Mouse (Mus musculus) forebrain, embryonic 16.5 days (tissue): ENCODE data around the gene Tha1. TPM values are rescaled to one million over a fixed set of nuclear protein-coding genes. Genes with fewer than 3 reads are reported as not detected.
"Not testable (repeated sequence)": the region's sequence is repeated elsewhere in the genome, so short reads cannot be mapped to it uniquely, and the experiment has no call there.

Experiments
- ATAC-seq: fragments of 200-750 bp; cut with Nextera tagmentation; 2 replicates; pipeline ENCODE4 v1.8.0; 2017; ENCODE audit warnings: mild to moderate bottlenecking, moderate library complexity
- H3K27ac ChIP-seq: fragments of 300-500 bp; sonication (generic); 2 replicates; pipeline ENCODE4 v1.5.1; 2014; ENCODE audit warnings: low read length, control low read depth
- H3K27me3 ChIP-seq: fragments of 300-500 bp; sonication (generic); replicated peaks from 2 replicates; pipeline ENCODE4 v1.6.1; 2014; ENCODE audit warnings: low read length; ENCODE audit not compliant: control insufficient read depth, insufficient read depth
- H3K36me3 ChIP-seq: fragments of 300-500 bp; sonication (generic); 2 replicates; pipeline ENCODE4 v1.6.1; 2014; ENCODE audit not compliant: control insufficient read depth, insufficient read depth
- H3K4me1 ChIP-seq: fragments of 300-500 bp; sonication (generic); replicated peaks from 2 replicates; pipeline ENCODE4 v1.6.1; 2014; ENCODE audit warnings: low read length; ENCODE audit not compliant: control insufficient read depth, insufficient read depth
- H3K4me2 ChIP-seq: fragments of 300-500 bp; sonication (generic); 2 replicates; pipeline ENCODE4 v1.6.1; 2014; ENCODE audit warnings: mild to moderate bottlenecking, low read length, control low read depth
- H3K4me3 ChIP-seq: fragments of 300-500 bp; sonication (generic); replicated peaks from 2 replicates; pipeline ENCODE4 v1.5.1; 2014; ENCODE audit warnings: mild to moderate bottlenecking, low read length, control low read depth
- H3K9ac ChIP-seq: fragments of 300-500 bp; sonication (generic); replicated peaks from 2 replicates; pipeline ENCODE4 v1.6.1; 2014; ENCODE audit warnings: low read depth, low read length, control low read depth
- H3K9me3 ChIP-seq: fragments of 300-500 bp; sonication (generic); 2 replicates; pipeline ENCODE4 v1.6.1; 2016; ENCODE audit warnings: low read length; ENCODE audit not compliant: control insufficient read depth
- WGBS: fragments of 180-500 bp; shearing (Covaris S2); extraction: QIAGEN DNeasy Blood & Tissue Kit; methylation state at CpG from one replicate; pipeline ENCODE4 v1.1.7; 2014; 5-methylcytosine and 5-hydroxymethylcytosine counted together
- polyA plus RNA-seq: library from polyadenylated mRNA; unstranded; fragments of >200 nt; fragmentation: Nextera tagmentation; extraction: Ambion mirVana; gene quantifications from 2 replicates; pipeline ENCODE4 v1.2.1, GENCODE M21; 2015

Gene Tha1
- polyA plus RNA-seq, 1 experiment from 2014 or later, result 5.4 TPM

DNA sequence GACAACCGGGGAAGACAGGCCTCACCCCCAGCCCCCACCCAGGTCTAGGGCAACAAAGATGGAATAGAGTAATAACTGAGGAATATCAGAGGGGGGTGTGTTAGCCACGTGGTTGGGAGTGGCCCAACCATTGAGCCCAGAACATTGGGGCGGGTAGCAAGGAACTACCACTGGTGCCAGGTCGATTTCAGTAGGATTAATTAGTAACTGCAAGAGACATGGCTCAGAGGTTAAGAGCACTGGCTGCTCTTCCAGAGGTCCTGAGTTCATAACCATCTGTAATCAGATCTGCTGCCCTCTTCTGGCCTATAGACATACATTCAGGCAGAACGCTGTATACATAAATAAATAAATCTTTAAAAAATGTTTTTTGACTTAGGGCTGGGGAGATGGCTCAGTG is 26.6 kb downstream of the Tha1 start:
- H3K4me1 ChIP-seq, result peaks cover 22% of the 10 kb centered on the region
- H3K27me3 ChIP-seq, result no peaks in the 10 kb centered on the region
- no peak for ATAC-seq
- no peak overlapping the region for H3K4me2 ChIP-seq
- H3K27ac ChIP-seq, result no peak overlapping the region
- WGBS, result 55% methylated on average over 5 of the region's 5 CpGs
- no peak overlapping the region for H3K4me3 ChIP-seq
- H3K9ac ChIP-seq, result no peak overlapping the region
- H3K36me3 ChIP-seq, result no peaks in the 10 kb centered on the region
- H3K9me3 ChIP-seq, result no peaks in the 10 kb centered on the region

DNA sequence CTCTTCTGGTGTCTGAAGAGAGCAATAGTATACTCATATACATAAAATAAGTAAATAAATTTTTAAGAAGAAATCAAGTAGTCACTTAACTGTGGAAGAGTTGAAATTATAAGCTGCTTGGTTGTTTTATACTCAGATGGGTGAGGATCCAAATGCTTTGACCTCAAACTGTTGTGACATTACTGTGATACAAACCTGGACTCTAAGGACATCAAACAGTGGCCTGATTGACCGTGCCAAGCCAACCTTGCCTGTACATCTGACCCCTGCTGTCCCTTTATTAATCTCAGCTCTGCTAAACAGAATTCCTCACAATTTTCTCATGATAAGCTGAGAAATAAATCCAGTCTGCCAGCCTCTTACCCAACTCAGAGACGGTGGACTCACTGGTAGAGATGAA is 27.6 kb downstream of the Tha1 start:
- Histone ChIP-seq H3K4me1 (peaks cover 22% of the 10 kb centered on the region), H3K9me3 (no peaks in the 10 kb centered on the region), H3K4me3 (no peak overlapping the region), H3K27me3 (no peaks in the 10 kb centered on the region), H3K4me2 (no peak overlapping the region), H3K9ac (no peak overlapping the region), H3K27ac (no peak overlapping the region), H3K36me3 (no peaks in the 10 kb centered on the region)
- no peak for ATAC-seq
- WGBS, result 82% methylated on average over 2 of the region's 2 CpGs

DNA sequence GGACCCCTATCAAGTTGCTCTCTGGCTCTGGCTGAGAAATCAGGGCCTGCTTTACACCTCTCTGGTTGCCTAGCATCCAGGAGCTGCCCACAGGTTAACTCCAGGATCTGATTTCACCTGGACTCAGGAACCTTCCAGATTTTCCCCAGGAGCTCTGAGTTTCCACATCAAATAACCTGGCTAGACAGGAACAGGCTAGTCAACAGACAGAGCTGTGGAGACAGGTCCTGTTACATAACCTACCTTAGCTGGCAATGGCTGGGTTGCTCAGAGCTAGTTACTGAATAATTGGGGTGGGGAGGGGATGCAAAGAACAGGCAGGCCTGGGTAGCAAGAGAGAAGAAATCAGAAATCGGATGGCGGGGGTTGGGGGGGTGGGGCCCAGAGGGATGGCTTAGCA is 28.3 kb downstream of the Tha1 start:
- no peak overlapping the region for H3K4me3 ChIP-seq
- no peak overlapping the region for H3K9ac ChIP-seq
- no peaks in the 10 kb centered on the region for H3K27me3 ChIP-seq
- ATAC-seq, result no peak
- 87% methylated on average over 2 of the region's 2 CpGs for WGBS
- no peaks in the 10 kb centered on the region for H3K36me3 ChIP-seq
- peaks cover 16% of the 10 kb centered on the region for H3K4me1 ChIP-seq
- no peak overlapping the region for H3K27ac ChIP-seq
- no peak overlapping the region for H3K4me2 ChIP-seq
- no peaks in the 10 kb centered on the region for H3K9me3 ChIP-seq

DNA sequence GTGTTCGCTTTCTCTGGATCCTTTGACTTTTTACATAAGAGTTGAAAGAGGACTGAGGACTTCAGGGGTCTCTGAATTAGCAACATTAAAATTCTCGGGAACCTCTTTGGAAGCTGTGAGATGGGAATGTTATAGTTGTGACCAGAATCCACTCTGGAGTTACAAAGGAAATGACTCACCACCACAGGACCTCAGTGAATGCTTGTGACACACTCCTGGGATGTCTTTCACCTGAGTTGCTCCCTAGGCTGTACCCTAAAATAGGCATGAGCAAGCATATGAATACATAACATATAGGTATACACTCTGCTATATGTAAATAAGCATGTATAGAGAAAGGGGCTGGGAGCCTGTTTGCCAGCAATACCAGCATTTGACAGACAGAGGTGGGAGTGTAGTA is 29.8 kb downstream of the Tha1 start:
- Histone ChIP-seq H3K27me3 (no peaks in the 10 kb centered on the region), H3K4me2 (no peak overlapping the region), H3K4me1 (peaks cover 11% of the 10 kb centered on the region), H3K4me3 (no peak overlapping the region), H3K27ac (no peak overlapping the region), H3K36me3 (no peaks in the 10 kb centered on the region), H3K9ac (no peak overlapping the region), H3K9me3 (no peaks in the 10 kb centered on the region)
- 92% methylated on average over 2 of the region's 2 CpGs for WGBS
- ATAC-seq, result no peak

DNA sequence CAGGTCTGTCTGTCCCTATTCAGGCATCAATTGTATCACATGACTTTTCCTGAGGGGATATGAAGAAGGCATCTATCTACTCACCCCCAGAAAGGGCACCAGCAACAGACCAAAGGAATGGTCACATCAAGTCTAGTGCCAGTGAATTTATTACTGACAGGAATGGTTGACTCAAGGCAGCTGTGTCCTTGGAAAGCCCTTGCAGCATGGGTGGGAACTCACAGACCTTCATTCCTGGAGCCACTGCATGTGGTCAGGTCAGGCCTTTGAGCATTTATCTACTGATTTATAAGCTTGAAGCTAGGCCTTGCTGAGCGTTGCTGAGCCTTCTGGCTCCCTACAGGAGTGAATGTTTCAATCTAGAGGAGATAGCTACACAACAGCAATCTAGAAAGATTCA is 32.4 kb downstream of the Tha1 start:
- no peak for ATAC-seq
- WGBS, result 74% methylated on average over 1 of the region's 1 CpGs
- no peaks in the 10 kb centered on the region for H3K36me3 ChIP-seq
- H3K9me3 ChIP-seq, result no peaks in the 10 kb centered on the region
- H3K27ac ChIP-seq, result no peak overlapping the region
- H3K9ac ChIP-seq, result no peak overlapping the region
- H3K4me2 ChIP-seq, result no peak overlapping the region
- no peaks in the 10 kb centered on the region for H3K27me3 ChIP-seq
- H3K4me3 ChIP-seq, result no peak overlapping the region
- H3K4me1 ChIP-seq, result 0 out of 2 replicates have a peak, but pooled peaks cover 4% of the 10 kb centered on the region

DNA sequence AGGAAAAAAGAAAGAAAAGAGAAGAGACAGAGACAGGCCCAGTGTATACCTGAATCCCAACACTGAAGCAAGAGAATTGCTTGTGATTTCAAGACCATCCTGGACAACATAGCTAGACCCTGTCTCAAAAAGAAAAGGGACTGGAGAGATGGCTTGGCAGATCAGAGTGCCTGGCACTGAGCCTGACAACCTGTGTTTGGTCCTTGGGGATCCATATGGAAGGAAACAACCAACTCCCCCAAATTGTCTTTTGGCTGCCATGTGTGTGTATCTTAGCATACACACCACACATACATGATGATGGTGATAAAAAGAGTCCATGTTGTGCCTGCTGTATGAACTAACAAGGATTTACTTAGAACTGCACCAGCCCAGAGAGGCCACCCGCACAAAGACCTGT is 34.3 kb downstream of the Tha1 start:
- H3K36me3 ChIP-seq, result no peaks in the 10 kb centered on the region
- no peak for ATAC-seq
- 69% methylated on average over 1 of the region's 1 CpGs for WGBS

DNA sequence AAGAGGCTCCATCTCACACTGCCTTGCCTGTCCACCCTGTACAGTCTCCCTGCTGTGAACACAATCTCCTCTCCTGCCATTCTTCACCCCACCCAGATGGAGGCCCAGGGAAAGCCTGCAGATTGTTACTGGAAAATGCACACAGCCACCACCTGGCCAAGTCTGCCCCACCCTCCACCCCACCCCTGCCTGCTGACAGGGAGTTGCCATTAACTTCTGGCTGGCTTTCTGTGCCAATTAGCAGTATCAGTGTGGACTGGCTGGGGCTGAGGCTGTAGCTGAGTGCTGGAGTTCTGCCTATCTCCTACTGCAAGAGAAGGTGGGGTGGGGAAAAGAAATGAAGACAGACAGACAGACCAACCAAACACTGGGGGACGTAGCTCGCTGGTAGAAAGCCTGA is 34.7 kb downstream of the Tha1 start:
- no peak overlapping the region for H3K4me3 ChIP-seq
- H3K4me1 ChIP-seq, result 0 out of 2 replicates have a peak, but pooled peaks cover 4% of the 10 kb centered on the region
- H3K9ac ChIP-seq, result no peak overlapping the region
- no peak for ATAC-seq
- H3K36me3 ChIP-seq, result no peaks in the 10 kb centered on the region
- H3K27ac ChIP-seq, result no peak overlapping the region
- no peak overlapping the region for H3K4me2 ChIP-seq
- 78% methylated on average over 2 of the region's 2 CpGs for WGBS
- H3K9me3 ChIP-seq, result no peaks in the 10 kb centered on the region
- no peaks in the 10 kb centered on the region for H3K27me3 ChIP-seq

More for the DNA sequence above, 34.3 kb downstream of the Tha1 start:
- 0 out of 2 replicates have a peak, but pooled peaks cover 4% of the 10 kb centered on the region for H3K4me1 ChIP-seq
- no peak overlapping the region for H3K4me2 ChIP-seq
- no peak overlapping the region for H3K9ac ChIP-seq
- H3K4me3 ChIP-seq, result no peak overlapping the region
- no peaks in the 10 kb centered on the region for H3K9me3 ChIP-seq
- H3K27ac ChIP-seq, result no peak overlapping the region; the same call in 1 of the 2 replicates
- H3K27me3 ChIP-seq, result no peaks in the 10 kb centered on the region

DNA sequence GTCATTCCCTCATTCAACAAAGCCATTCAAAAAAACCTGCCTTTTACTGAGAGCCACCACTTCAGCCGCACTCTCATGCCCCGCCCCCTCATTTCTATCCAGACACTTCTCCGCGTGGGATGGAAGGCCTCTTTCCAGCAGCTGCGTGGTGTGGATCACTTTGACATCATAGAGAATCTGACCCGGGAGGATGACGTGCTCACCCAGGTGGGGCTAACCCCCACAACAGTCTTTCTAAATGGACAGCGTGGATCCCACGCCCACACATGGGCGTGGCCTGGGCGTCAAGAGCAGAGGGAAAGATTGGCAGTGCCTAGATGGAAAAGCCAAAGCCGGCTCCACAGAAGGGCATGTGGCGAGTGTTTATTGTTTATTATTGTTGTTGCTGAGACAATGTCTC is 37.0 kb downstream of the Tha1 start:
- WGBS, result 25% methylated on average over 13 of the region's 13 CpGs
- peak overlapping the region; percentile 19 for H3K4me3 ChIP-seq
- no peaks in the 10 kb centered on the region for H3K36me3 ChIP-seq
- no peak overlapping the region for H3K9ac ChIP-seq
- no peak overlapping the region for H3K27ac ChIP-seq
- H3K27me3 ChIP-seq, result no peaks in the 10 kb centered on the region
- H3K4me1 ChIP-seq, result peaks cover 10% of the 10 kb centered on the region
- ATAC-seq, result 0 out of 2 replicates have a peak, but pooled peaks have one; percentile 21
- H3K9me3 ChIP-seq, result no peaks in the 10 kb centered on the region
- peak overlapping the region; percentile 45 for H3K4me2 ChIP-seq

DNA sequence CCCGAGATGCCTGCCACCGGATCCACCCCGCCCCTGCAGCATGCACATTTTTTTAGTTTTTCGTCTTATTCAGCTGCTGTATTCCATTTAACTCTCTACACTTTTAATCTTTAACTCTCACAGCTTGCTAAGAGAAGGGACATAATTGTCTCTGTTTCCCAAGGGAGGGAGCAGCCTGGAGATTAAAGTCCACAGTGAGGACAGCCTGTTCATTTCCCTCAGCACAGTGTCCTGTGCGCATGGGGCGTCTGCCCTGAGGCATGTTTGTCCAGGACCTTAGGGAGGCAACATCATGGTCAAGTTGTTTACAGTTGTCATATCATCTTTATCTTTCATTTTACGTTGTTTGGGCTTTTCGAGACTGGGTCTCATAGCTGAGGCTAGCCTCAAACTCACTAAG is 39.2 kb downstream of the Tha1 start:
- 97% methylated on average over 8 of the region's 8 CpGs for WGBS
- Histone ChIP-seq H3K27me3 (no peaks in the 10 kb centered on the region), H3K4me1 (peaks cover 6% of the 10 kb centered on the region), H3K9me3 (no peaks in the 10 kb centered on the region), H3K27ac (no peak overlapping the region), H3K36me3 (no peaks in the 10 kb centered on the region), H3K9ac (no peak overlapping the region), H3K4me3 (no peak overlapping the region), H3K4me2 (no peak overlapping the region)
- no peak for ATAC-seq

DNA sequence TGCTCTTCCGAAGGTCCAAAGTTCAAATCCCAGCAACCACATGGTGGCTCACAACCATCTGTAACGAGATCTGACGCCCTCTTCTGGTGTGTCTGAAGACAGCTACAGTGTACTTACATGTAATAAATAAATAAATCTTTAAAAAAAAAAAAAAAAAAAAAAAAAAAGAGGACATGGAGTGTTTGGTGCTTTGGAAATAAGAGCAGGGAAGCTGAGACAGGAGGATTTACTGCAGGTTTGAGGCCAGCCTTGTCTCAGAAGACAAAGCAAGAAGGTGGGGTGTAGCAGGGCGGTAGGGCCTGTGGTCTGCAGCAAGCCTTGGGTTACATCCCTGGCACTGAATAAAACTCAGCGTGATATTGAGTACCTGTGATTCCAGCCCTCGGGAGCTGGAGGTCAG is 39.8 kb downstream of the Tha1 start:
- H3K36me3 ChIP-seq, H3K9me3 ChIP-seq, H3K27ac ChIP-seq, H3K4me2 ChIP-seq, H3K27me3 ChIP-seq, H3K4me3 ChIP-seq, H3K9ac ChIP-seq, ATAC-seq: not testable (repeated sequence)
- peaks cover 11% of the 10 kb centered on the region for H3K4me1 ChIP-seq
- WGBS, result 96% methylated on average over 4 of the region's 6 CpGs
